Mouse (Mus musculus) forebrain, embryonic 16.5 days (tissue): Measurements from ENCODE around the gene Wfdc21. TPM values are rescaled to one million over a fixed set of nuclear protein-coding genes. Genes with fewer than 3 reads are reported as not detected.

Source experiments
- ATAC-seq: fragments of 200-750 bp; cut with Nextera tagmentation; 2 replicates; pipeline ENCODE4 v1.8.0; 2017; ENCODE audit warnings: mild to moderate bottlenecking, moderate library complexity
- H3K27ac ChIP-seq: fragments of 300-500 bp; sonication (generic); 2 replicates; pipeline ENCODE4 v1.5.1; 2014; ENCODE audit warnings: low read length, control low read depth
- H3K27me3 ChIP-seq: fragments of 300-500 bp; sonication (generic); replicated peaks from 2 replicates; pipeline ENCODE4 v1.6.1; 2014; ENCODE audit warnings: low read length; ENCODE audit not compliant: control insufficient read depth, insufficient read depth
- H3K36me3 ChIP-seq: fragments of 300-500 bp; sonication (generic); 2 replicates; pipeline ENCODE4 v1.6.1; 2014; ENCODE audit not compliant: control insufficient read depth, insufficient read depth
- H3K4me1 ChIP-seq: fragments of 300-500 bp; sonication (generic); replicated peaks from 2 replicates; pipeline ENCODE4 v1.6.1; 2014; ENCODE audit warnings: low read length; ENCODE audit not compliant: control insufficient read depth, insufficient read depth
- H3K4me2 ChIP-seq: fragments of 300-500 bp; sonication (generic); 2 replicates; pipeline ENCODE4 v1.6.1; 2014; ENCODE audit warnings: mild to moderate bottlenecking, low read length, control low read depth
- H3K4me3 ChIP-seq: fragments of 300-500 bp; sonication (generic); replicated peaks from 2 replicates; pipeline ENCODE4 v1.5.1; 2014; ENCODE audit warnings: mild to moderate bottlenecking, low read length, control low read depth
- H3K9ac ChIP-seq: fragments of 300-500 bp; sonication (generic); replicated peaks from 2 replicates; pipeline ENCODE4 v1.6.1; 2014; ENCODE audit warnings: low read depth, low read length, control low read depth
- H3K9me3 ChIP-seq: fragments of 300-500 bp; sonication (generic); 2 replicates; pipeline ENCODE4 v1.6.1; 2016; ENCODE audit warnings: low read length; ENCODE audit not compliant: control insufficient read depth
- WGBS: fragments of 180-500 bp; shearing (Covaris S2); extraction: QIAGEN DNeasy Blood & Tissue Kit; methylation state at CpG from one replicate; pipeline ENCODE4 v1.1.7; 2014; 5-methylcytosine and 5-hydroxymethylcytosine counted together
- polyA plus RNA-seq: library from polyadenylated mRNA; unstranded; fragments of >200 nt; fragmentation: Nextera tagmentation; extraction: Ambion mirVana; gene quantifications from 2 replicates; pipeline ENCODE4 v1.2.1, GENCODE M21; 2015

Gene Wfdc21
- polyA plus RNA-seq, 1 experiment from 2014 or later: not detected

- H3K4me2 ChIP-seq: no peak overlapping the region
- H3K4me3 ChIP-seq: no peak overlapping the region
- no peaks in the 10 kb centered on the region for H3K27me3 ChIP-seq
- no peaks in the 10 kb centered on the region for H3K4me1 ChIP-seq
- no peak for ATAC-seq
- H3K36me3 ChIP-seq: peaks cover 68% of the 10 kb centered on the region
- 95% methylated on average over 16 of the region's 16 CpGs for WGBS
- H3K27ac ChIP-seq: no peak overlapping the region
- H3K9ac ChIP-seq: no peak overlapping the region
- H3K9me3 ChIP-seq: no peaks in the 10 kb centered on the region
Observed at GRCm38 (mm10) chr11:83773691-83774090, 27.0 kb downstream of the Wfdc21 start.

DNA sequence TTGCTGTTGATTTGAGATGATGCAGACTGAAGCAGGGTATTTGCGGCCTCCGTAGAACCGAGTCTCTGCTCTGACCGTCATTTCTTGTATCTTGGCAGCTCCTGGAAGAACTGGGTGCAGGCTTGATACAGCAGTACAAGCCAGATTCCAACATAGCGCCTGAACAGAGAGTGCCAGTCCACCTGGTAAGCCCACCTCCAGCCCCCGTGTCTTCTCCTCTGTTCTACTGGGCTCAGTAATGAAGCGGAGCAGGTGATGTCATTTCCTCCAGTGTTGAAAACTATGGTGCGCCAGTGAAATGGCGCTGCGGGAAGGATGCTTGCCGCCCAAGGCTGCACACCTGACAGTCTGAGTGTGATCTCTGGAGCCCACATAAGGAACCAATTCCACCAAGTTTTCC, 27.6 kb downstream of the Wfdc21 start:
- H3K27me3 ChIP-seq: no peaks in the 10 kb centered on the region
- no peak overlapping the region for H3K4me2 ChIP-seq
- no peak overlapping the region for H3K27ac ChIP-seq
- peaks cover 68% of the 10 kb centered on the region for H3K36me3 ChIP-seq
- no peak overlapping the region for H3K9ac ChIP-seq
- no peaks in the 10 kb centered on the region for H3K9me3 ChIP-seq
- H3K4me1 ChIP-seq: no peaks in the 10 kb centered on the region
- ATAC-seq: no peak
- no peak overlapping the region for H3K4me3 ChIP-seq
- 96% methylated on average over 11 of the region's 11 CpGs for WGBS

GRCm38 (mm10) chr11:83776798-83777197, 30.1 kb downstream of the Wfdc21 start:
- WGBS: 84% methylated on average over 8 of the region's 8 CpGs
- no peak overlapping the region for H3K4me2 ChIP-seq

DNA sequence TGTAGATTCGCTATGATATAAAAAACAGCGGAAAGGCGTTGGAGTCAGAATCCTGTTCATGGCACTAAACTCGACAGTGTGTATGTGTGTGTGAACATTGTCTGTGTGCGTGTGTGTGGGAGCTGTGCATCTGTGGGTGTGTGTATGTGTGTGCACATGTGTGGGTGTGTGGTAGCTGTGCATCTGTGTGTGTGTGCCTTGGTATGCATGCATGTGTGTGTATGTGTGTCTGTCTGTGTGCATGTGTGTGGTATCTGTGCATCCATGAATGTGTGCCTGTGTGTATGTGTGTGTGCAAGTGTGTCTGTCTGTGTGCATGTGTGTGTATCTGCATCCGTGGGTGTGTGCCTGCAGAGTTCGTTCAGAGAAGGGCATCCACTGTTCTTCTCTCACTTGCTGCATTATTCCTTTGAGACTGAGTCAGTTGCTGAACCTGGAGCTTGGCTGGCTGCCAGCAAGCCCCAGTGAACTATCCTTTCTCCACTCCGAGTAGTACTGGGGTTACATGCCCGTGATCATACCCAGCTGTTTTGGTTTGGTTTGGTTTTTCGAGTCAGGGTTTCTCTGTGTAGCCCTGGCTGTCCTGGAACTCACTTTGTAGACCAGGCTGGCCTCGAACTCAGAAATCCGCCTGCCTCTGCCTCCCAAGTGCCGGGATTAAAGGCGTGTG, 37.3 kb downstream of the Wfdc21 start:
- ATAC-seq: no peak
- H3K36me3 ChIP-seq: peaks cover 32% of the 10 kb centered on the region
- H3K27ac ChIP-seq: no peak overlapping the region
- H3K9me3 ChIP-seq: no peaks in the 10 kb centered on the region
- H3K27me3 ChIP-seq: no peaks in the 10 kb centered on the region
- H3K4me1 ChIP-seq: no peaks in the 10 kb centered on the region
- 80% methylated on average over 14 of the region's 14 CpGs for WGBS
- H3K4me3 ChIP-seq: no peak overlapping the region
- H3K4me2 ChIP-seq: no peak overlapping the region
- H3K9ac ChIP-seq: no peak overlapping the region

More at GRCm38 (mm10) chr11:83776798-83777197, 30.1 kb downstream of the Wfdc21 start:
- Histone ChIP-seq H3K36me3 (peaks cover 82% of the 10 kb centered on the region), H3K9me3 (no peaks in the 10 kb centered on the region), H3K27me3 (no peaks in the 10 kb centered on the region), H3K9ac (no peak overlapping the region), H3K4me1 (no peaks in the 10 kb centered on the region), H3K27ac (no peak overlapping the region), H3K4me3 (no peak overlapping the region)
- ATAC-seq: no peak

DNA sequence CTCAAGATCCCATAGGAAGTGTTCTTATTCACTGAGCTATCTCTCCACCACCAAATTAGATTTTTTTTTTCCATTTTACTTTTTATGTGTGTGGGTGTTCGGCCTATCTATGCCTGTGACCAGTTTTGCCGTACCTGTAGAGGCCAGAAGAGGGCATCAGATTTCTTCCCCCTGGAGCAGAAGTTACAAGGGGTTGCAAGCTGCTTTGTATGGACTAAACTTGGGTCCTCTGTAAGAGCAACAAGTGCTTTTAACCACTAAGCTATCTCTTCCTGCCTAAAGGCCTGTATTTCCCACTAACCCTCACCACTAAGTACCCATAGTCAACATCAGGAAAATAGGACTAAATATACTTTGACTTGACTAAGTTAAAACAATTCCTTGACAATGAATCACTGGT, 37.9 kb downstream of the Wfdc21 start:
- no peak for ATAC-seq
- WGBS: 71% methylated on average over 2 of the region's 2 CpGs
- H3K4me2 ChIP-seq: no peak overlapping the region
- H3K4me3 ChIP-seq: no peak overlapping the region
- no peak overlapping the region for H3K27ac ChIP-seq
- peaks cover 26% of the 10 kb centered on the region for H3K36me3 ChIP-seq
- no peaks in the 10 kb centered on the region for H3K4me1 ChIP-seq
- H3K9ac ChIP-seq: no peak overlapping the region
- no peaks in the 10 kb centered on the region for H3K9me3 ChIP-seq
- no peaks in the 10 kb centered on the region for H3K27me3 ChIP-seq

DNA sequence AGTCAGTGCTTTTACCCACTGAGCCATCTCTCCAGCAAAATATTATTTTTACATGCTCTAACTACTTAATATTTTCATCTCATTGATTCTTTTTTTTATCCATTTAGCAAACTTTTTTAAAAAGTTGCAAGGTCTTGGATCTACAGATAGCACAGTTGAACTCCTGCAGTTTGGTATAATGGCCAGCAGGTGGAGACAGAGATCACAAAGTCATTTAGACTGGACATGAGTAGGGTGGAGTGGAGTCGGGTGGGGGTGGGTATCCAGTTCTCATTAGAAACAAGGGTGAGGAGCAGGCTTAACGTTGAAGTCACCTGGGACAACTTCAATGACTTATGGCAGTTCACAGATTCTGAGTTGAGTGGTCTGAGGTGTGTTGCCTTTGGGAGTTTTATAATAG, 38.6 kb downstream of the Wfdc21 start:
- no peak overlapping the region for H3K4me3 ChIP-seq
- H3K4me2 ChIP-seq: no peak overlapping the region
- no peaks in the 10 kb centered on the region for H3K4me1 ChIP-seq
- ATAC-seq: peak; percentile 61
- no peak overlapping the region for H3K27ac ChIP-seq
- H3K9ac ChIP-seq: no peak overlapping the region
- WGBS: 13% methylated on average over 2 of the region's 2 CpGs
- no peaks in the 10 kb centered on the region for H3K9me3 ChIP-seq
- peaks cover 19% of the 10 kb centered on the region for H3K36me3 ChIP-seq
- H3K27me3 ChIP-seq: no peaks in the 10 kb centered on the region

GRCm38 (mm10) chr11:83786835-83787234, 40.1 kb downstream of the Wfdc21 start:
- no peaks in the 10 kb centered on the region for H3K27me3 ChIP-seq
- no peaks in the 10 kb centered on the region for H3K4me1 ChIP-seq
- no peak overlapping the region for H3K27ac ChIP-seq
- no peak overlapping the region for H3K4me3 ChIP-seq
- H3K9me3 ChIP-seq: no peaks in the 10 kb centered on the region
- no peak for ATAC-seq
- H3K9ac ChIP-seq: no peak overlapping the region
- 83% methylated on average over 4 of the region's 4 CpGs for WGBS
- no peak overlapping the region for H3K4me2 ChIP-seq
- H3K36me3 ChIP-seq: peaks cover 6% of the 10 kb centered on the region; the same call in 1 of the 2 replicates

DNA sequence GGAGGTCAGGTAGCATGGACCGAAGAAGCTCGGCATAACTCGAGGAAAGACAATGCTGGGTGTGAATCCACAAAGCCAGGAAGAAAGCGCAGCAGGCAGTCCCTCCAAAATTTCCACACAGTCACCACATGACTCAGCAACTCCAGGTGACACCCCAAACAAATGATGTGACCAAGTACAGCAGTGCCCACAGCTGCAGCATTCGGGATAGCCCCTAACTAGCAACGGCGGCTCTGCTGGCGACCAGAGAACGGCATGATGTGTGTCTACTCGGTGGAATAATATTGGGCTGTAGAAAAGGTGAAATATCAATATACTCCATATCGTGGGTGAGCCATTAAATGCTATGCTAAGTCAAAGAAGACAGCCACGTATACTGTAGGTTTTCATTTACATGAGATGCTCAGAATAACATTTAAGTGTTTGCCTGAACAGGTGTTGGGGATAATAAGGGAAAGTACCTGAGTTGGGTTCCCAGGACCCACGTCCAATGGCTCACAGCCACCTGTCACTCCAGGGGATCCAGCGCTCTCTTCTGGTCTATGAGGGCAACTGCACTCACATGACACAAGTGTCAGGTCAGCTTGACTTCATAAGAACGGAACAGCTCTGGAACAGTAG, 40.8 kb downstream of the Wfdc21 start:
- no peak overlapping the region for H3K4me3 ChIP-seq
- H3K4me2 ChIP-seq: no peak overlapping the region
- H3K9me3 ChIP-seq: no peaks in the 10 kb centered on the region
- 76% methylated on average over 15 of the region's 15 CpGs for WGBS
- no peak overlapping the region for H3K9ac ChIP-seq
- ATAC-seq: no peak
- no peak overlapping the region for H3K27ac ChIP-seq
- peaks cover 6% of the 10 kb centered on the region; the same call in 1 of the 2 replicates for H3K36me3 ChIP-seq
- H3K4me1 ChIP-seq: no peaks in the 10 kb centered on the region
- no peaks in the 10 kb centered on the region for H3K27me3 ChIP-seq

DNA sequence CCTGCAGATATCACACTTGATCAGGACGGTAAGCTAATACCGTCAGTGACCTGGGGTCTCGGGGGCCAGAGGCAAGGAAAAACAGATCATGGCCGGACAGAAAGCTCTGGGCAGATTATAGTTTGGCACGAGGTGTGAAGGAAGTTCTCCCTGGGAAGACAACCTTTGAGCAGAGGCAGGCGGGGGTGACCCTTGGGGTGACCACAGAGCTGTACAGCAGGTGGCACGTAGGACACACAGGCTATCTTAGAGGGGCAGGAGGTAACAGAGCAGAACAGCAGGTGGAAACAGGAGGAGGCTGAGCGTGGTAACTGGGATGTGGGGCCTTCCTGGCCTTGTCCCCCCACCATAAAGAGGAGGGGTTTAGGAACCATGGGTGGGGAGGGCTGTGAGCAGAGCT, 41.6 kb downstream of the Wfdc21 start:
- Histone ChIP-seq H3K4me3 (no peak overlapping the region), H3K4me2 (no peak overlapping the region), H3K9me3 (no peaks in the 10 kb centered on the region), H3K27me3 (0 out of 2 replicates have a peak, but pooled peaks cover 2% of the 10 kb centered on the region), H3K4me1 (no peaks in the 10 kb centered on the region), H3K27ac (no peak overlapping the region), H3K9ac (no peak overlapping the region), H3K36me3 (peaks cover 2% of the 10 kb centered on the region; the same call in 1 of the 2 replicates)
- 82% methylated on average over 8 of the region's 8 CpGs for WGBS
- ATAC-seq: no peak
